ENCODE assay signal across 27 mouse cellular contexts in the genomic region with DNA sequence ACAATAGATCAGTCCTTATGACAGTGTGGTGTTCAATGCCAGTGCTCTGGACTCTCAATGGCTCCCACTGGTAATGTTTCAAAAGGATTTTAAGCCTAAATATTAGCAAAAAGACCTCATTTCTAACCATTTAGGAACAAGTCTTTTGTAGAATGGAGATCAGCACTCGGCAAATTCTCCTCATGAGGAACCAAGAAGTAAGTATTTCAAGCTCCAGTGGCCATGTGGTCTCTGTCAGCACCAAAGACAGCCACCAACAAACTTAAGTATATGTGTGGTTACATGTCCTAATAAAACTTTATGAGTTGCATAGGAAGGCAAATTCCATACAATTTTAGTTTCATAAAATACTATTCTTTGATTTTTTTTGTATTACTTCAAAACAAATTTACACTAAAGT.
"Had no signal": no experiment of that assay in that cellular context is flagged by ENCODE, and none has a peak within 500 bp of the region (broad histone marks: within the 10 kb centered on the region; RNA-seq: fewer than 3 reads in every experiment).

No protein-coding gene starts in this region.

- H3K36me3 ChIP-seq: heart, embryonic 10.5 days; heart, embryonic 12.5 days; hindbrain, embryonic 10.5 days; hindbrain, embryonic 12.5 days; intestine, embryonic 15.5 days; kidney, embryonic 15.5 days; limb, embryonic 12.5 days; liver, embryonic 13.5 days had no signal

- H3K9ac ChIP-seq: heart, embryonic 12.5 days; hindbrain, embryonic 12.5 days; hindbrain, embryonic 14.5 days; intestine, embryonic 15.5 days; kidney, embryonic 15.5 days; limb, embryonic 12.5 days; liver, embryonic 13.5 days had no signal

- H3K4me1 ChIP-seq: heart, embryonic 10.5 days; heart, embryonic 12.5 days; hindbrain, embryonic 10.5 days; hindbrain, embryonic 12.5 days; intestine, embryonic 15.5 days; kidney, embryonic 15.5 days; limb, embryonic 12.5 days; liver, embryonic 13.5 days had no signal

- H3K9me3 ChIP-seq: heart, embryonic 10.5 days; heart, embryonic 12.5 days; hindbrain, embryonic 10.5 days; hindbrain, embryonic 12.5 days; intestine, embryonic 15.5 days; liver, embryonic 13.5 days had no signal

- H3K4me2 ChIP-seq: heart, embryonic 12.5 days; hindbrain, embryonic 12.5 days; hindbrain, embryonic 14.5 days; intestine, embryonic 15.5 days; kidney, embryonic 15.5 days; limb, embryonic 12.5 days; liver, embryonic 11.5 days; liver, embryonic 13.5 days had no signal

- DNase-seq: gastrocnemius, adult 2 months; gastrocnemius, postnatal 10 days; gastrocnemius, postnatal 25 days; heart, adult 18-20 months; heart, postnatal 10 days; heart, postnatal 4 days; kidney, adult 11 months; kidney, adult 2 months; kidney, adult 9 months; kidney, postnatal 25 days; kidney, postnatal 4 days; layer of hippocampus, adult 9-11 months; layer of hippocampus, postnatal 36 days; left cerebral cortex, postnatal 4 days; liver; liver, embryonic 13.5 days had no signal

- H3K27ac ChIP-seq: gastrocnemius, adult 2 months; heart, embryonic 10.5 days; hindbrain, embryonic 10.5 days; hindbrain, embryonic 12.5 days; hindbrain, embryonic 14.5 days; intestine, embryonic 15.5 days; kidney, embryonic 15.5 days; kidney, postnatal 0 days; layer of hippocampus, adult 2 months; limb, embryonic 12.5 days; liver, embryonic 13.5 days had no signal

- H3K4me3 ChIP-seq: gastrocnemius, adult 2 months; heart, embryonic 10.5 days; heart, embryonic 12.5 days; hindbrain, embryonic 10.5 days; hindbrain, embryonic 12.5 days; intestine, embryonic 15.5 days; kidney, embryonic 15.5 days; layer of hippocampus, adult 2 months; limb, embryonic 12.5 days; liver, embryonic 13.5 days had no signal

- H3K27me3 ChIP-seq: heart, embryonic 12.5 days; hindbrain, embryonic 12.5 days; intestine, embryonic 15.5 days; kidney, embryonic 15.5 days; limb, embryonic 12.5 days; liver, embryonic 13.5 days had no signal
